Mouse (Mus musculus): ENCODE results near the gene Slc22a27.
"Not testable (repeated sequence)": the region's sequence is repeated elsewhere in the genome, so short reads cannot be mapped to it uniquely, and the experiment has no call there.

DNA sequence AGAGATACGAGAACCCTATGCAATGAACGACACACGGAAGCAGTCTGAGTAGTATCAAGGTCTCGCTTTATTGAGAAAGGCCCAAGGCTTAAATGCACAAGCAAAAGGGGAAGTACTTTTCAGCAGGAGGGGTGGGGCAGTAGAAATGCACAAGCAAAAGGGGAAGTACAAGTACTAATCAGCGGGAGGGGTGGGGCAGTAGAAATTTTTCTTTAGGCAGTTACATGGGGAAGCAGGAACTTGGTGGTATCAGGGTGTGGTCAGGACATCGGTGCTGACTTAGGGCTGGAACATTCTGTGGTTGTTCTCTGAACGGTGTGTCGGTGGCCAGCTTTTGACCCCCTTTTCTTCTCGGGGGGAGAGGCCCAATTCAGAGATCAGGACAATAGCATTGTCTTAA, 45.8 kb upstream of the Slc22a27 start:
- not testable (repeated sequence) for TF ChIP-seq RAD21 (IDR thresholded peaks at IDR 0.05; ENCODE audit: low read depth, low read length); MEF2A (IDR thresholded peaks at IDR 0.05; ENCODE audit: borderline replicate concordance, low read depth, low read length); JUN (IDR thresholded peaks at IDR 0.05; ENCODE audit: insufficient read depth, low read depth, low read length); E2F4 (IDR thresholded peaks at IDR 0.05; ENCODE audit: insufficient replicate concordance, low read depth, low read length); POLR2A (IDR thresholded peaks at IDR 0.05; ENCODE audit: low read depth, low read length); HCFC1 (IDR thresholded peaks at IDR 0.05; ENCODE audit: low read depth, low read length)
